Mouse (Mus musculus): Measurements from ENCODE around the gene Obox3. TPM values are rescaled to one million over a fixed set of nuclear protein-coding genes. Genes with fewer than 3 reads are reported as not detected.
"Not testable (repeated sequence)": the region's sequence is repeated elsewhere in the genome, so short reads cannot be mapped to it uniquely, and the experiment has no call there.

The Obox3 gene
- polyA plus RNA-seq (2016; fragmentation: Nextera tagmentation; extraction: Ambion mirVana), result not detected in 2 replicates

DNA sequence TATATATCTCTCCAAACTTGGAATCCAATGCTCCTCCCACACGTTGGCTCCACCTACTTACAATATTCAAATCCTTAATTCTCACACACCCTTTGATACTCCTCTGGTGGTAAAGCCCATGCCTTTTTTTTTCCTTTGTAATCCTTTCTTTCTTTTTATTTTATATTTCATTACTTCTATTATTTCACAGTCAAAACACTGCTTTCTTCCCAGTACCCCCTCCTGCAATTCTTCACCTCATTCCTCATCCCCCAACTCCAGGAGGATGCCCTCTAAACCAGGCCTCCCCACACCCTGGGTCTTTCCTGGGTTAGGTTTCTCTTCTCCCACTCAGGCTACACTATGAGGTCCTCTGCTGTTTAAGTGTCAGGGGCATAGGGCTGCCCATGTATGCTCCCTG, at the start of gene Obox3:
TSS of gene Obox3 (minus strand) at position 101 of the 400 bp plus-strand sequence.
- H3K36me3 ChIP-seq; H3K27ac ChIP-seq; DNase-seq (ENCODE audit: low spot score); H3K27me3 ChIP-seq (ENCODE audit: low read depth, poor library complexity, severe bottlenecking); H3K9me3 ChIP-seq (replicated peaks); H3K4me3 ChIP-seq; H3K4me1 ChIP-seq: not testable (repeated sequence)
- 33% methylated on average over 1 of the region's 1 CpGs for WGBS

DNA sequence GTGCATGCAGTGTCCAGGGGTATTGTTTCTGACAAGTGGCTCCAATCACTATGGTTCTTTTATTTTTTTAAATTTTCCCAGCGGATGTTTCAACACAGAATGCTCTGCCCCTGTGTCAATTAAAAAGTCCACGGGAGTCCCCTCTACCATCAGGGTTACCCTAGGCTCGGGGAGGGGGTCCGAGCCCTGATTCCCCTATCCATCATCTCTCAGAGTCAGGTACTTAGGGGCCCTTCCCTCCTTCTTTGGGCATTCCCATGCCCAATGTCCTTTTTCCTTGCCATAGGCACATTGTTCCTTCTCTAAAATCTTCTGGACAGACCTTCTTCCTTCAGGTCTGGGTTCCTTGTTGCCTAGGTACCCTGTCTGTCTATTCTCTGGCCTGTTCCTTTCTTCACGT, 130.3 kb downstream of the Obox3 start:
- H3K4me1 ChIP-seq; H3K9me3 ChIP-seq (replicated peaks); H3K36me3 ChIP-seq; H3K4me3 ChIP-seq; H3K27ac ChIP-seq; H3K27me3 ChIP-seq (ENCODE audit: low read depth, poor library complexity, severe bottlenecking); DNase-seq (ENCODE audit: low spot score): not testable (repeated sequence)
- 76% methylated on average over 5 of the region's 5 CpGs for WGBS

Other genes starting within 250 kb of the Obox3 start
- gene Obox5, start 110.2 kb upstream of the Obox3 start, polyA plus RNA-seq (2016; fragmentation: Nextera tagmentation; extraction: Ambion mirVana), result not detected in 2 replicates
- gene Obox6, start 199.8 kb upstream of the Obox3 start, polyA plus RNA-seq (2016; fragmentation: Nextera tagmentation; extraction: Ambion mirVana), result not detected in 2 replicates
- not detected in 2 replicates for gene Crx, start 240.1 kb upstream of the Obox3 start, polyA plus RNA-seq (2016; fragmentation: Nextera tagmentation; extraction: Ambion mirVana)
- gene Crxos, start 242.7 kb upstream of the Obox3 start, polyA plus RNA-seq (2016; fragmentation: Nextera tagmentation; extraction: Ambion mirVana), result not detected in 2 replicates

Measured in limb, embryonic 10.5 days (tissue).